Mouse (Mus musculus): Measurements from ENCODE around the gene Gm9376. TPM values are rescaled to one million over a fixed set of nuclear protein-coding genes. Genes with fewer than 3 reads are reported as not detected.

Gm9376 gene
- total RNA-seq, 1 experiment from 2014 or later: not detected

DNA sequence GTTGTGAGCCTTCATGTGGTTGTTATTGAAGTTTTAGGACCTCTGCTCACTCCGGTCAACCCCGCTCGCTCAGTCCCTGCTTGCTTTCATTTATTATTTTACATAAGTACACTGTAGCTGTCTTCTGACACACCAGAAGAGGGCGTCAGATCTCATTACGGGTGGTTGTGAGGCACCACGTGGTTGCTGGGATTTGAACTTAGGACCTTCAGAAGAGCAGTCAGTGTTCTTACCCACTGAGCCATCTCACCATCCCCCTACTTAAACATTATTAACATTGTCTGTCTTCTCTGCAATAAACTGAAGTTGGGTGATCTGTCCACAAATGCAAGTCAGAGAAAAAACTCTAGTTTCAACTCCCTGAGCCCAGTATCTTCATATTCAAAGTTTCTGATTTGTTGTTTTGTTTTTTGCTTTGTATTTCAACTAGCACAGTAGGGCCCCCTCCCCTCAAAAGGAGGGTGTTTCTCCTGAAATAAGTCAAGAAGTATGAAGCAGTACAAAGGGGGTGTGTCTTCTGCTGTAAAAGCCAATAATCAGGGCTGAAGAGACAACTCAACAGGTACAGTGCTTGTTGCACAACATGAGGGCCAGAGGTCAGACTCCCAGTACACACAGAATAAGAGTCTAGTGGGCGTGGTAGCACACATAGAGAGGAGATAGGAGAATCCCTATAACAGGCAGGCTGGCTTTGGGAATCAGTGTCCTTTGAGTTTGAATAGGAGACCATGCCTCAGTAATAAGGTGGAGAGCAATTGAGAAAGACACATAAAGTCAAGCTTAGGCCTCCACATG lies 11.1 kb downstream of the Gm9376 start:
- no peak for ATAC-seq (replicated peaks; ENCODE audit: low read depth, poor library complexity, severe bottlenecking)

DNA sequence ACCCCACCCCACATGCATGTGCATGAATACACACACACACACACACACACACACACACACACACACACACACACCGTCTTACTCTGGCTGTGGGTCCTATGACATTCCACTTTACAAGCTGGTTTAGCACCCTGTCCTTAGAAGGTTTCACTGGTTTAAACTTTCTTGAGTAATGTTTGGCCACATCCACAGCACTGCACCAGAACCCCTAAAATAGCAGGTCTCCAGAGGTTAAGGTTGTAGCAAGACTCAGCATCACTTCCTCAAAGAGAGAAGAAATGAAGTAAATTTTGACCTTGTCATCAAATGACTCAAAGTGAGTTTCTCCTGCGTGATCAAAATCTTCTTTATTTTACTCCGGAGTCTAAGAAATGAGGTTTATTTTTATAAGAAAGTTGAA lies 15.5 kb downstream of the Gm9376 start:
- no peak for ATAC-seq (replicated peaks; ENCODE audit: low read depth, poor library complexity, severe bottlenecking)

DNA sequence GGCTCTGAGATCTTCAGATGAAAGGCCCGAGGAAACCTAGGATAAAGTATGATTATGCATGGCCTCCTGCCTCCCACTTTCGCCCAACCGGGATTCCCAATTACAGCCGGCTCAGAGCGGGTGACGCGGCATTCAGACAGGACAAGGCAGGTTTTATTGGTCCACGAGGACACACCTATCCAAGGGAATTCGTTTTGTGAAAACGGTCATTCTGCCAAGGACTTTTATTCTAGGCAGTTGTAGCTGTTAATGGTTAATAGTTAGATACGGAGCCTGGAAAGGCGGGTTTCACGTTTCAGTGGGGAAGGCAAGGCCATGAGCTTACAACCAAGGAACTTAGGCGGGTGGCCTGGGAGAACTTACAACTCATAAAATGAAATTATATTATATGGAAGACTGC lies 16.2 kb downstream of the Gm9376 start:
- ATAC-seq (replicated peaks; ENCODE audit: low read depth, poor library complexity, severe bottlenecking): no peak

DNA sequence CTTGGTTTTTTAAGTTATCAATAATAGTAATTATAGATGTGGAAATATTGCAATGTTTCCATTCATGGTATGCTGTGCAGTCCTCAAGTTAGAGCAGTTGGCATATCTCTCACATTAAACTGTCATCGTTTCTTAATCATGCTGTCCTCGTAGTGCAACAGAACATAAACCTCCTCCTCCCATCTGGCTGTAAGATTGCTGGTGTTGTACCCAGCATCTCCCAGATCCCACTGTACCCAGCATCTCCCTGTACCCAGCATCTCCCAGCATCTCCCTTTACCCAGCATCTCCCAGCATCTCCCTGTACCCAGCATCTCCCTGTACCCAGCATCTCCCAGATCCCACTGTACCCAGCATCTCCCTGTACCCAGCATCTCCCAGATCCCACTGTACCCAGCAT lies 19.3 kb downstream of the Gm9376 start:
- ATAC-seq (replicated peaks; ENCODE audit: low read depth, poor library complexity, severe bottlenecking): no peak

DNA sequence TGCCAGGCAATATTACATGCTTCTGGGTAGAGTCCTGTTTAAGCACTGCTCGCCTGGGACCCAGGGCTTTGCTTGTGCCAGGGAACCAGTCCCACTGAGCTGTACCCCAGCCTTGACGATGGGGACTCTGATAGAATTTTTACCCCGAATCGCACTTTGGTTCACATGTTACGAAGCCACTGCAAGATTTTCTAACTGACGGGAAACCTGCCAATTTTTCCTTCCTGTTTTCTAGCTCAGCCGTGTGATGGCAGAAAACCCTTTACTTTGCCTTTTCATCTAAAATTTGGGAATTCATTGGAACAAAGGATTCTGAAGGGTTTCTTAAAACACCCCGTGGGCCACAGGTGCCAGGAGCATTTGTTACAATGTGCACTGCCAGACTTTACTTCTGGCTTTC lies 22.4 kb downstream of the Gm9376 start:
- no peak for ATAC-seq (replicated peaks; ENCODE audit: low read depth, poor library complexity, severe bottlenecking)

DNA sequence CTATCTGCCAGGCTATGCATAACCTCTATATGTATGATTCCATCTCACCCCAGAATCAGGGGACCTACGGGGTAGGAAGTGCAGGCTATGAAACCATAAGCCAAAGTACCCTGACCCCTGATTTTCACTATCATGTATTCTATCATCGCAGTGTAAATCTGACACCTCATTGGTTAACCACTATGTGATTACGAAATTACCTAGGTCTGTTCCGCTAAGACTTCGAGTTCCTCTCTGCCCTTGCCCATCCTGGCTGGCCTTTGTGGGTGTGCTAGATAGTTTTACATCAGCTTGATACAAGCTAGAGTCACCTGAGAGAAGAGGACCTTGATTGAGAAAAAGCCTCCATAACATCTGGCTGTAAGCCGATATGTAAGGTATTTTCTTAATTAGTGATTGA lies 23.2 kb downstream of the Gm9376 start:
- peak; percentile 84 for ATAC-seq (replicated peaks; ENCODE audit: low read depth, poor library complexity, severe bottlenecking)

DNA sequence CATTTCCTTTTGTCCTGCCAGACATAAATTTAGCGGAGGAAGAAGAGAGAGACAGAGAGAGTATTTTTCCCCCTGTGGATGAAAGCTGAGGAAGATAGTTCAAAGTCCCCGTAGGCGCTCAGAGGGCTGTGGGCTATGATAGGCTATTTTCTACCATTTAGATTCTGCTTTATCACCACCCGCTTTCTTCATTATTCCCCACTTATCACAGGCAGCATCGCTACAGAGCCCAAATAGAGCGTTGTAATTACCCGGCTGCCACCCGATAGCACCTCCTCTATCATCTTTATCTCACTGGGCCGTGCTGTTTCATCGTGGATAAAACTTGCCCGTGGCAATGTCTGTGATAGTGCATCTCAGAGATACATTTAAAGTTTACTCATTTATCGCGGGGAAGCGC lies 35.8 kb downstream of the Gm9376 start:
- ATAC-seq (replicated peaks; ENCODE audit: low read depth, poor library complexity, severe bottlenecking): no peak

DNA sequence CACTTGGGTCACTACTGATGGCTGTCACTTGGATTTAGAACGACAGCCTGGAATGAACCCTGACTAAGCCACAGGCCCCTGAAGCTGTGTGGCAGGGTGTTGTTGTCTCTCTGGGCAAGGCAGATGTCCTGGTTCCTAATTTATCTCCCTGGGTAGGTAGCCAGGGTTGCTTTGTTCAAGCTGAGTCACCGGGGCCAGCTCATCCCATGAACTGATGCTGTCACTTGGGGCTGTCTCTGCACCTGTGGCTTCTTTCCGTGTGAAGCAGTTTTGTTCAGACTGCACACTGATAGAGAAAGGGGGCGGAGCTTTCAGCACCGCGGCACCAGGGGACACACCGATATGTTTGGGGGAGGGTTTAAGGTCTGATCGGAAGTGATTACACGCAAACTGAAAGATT lies 37.8 kb downstream of the Gm9376 start:
- ATAC-seq (replicated peaks; ENCODE audit: low read depth, poor library complexity, severe bottlenecking): no peak

DNA sequence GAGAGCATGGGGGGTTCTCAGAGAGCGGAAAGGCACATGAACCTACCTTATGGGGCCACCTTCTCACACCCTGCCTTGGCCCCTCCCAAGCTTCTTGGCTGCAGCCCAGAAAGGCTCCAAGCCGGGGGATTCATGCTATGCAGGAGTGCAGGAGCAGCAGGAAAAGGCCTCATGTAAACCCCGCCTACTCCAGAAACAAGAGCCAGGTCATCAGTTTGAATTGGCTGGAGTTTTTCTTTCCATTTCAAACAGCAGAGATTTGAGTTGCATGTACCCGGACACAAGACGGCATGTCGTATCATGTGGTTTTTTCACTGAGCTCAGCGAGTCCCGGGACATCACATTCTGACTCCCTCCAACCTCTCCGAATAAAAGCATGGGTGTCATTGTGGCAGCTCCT lies 39.2 kb downstream of the Gm9376 start:
- ATAC-seq (replicated peaks; ENCODE audit: low read depth, poor library complexity, severe bottlenecking): no peak

DNA sequence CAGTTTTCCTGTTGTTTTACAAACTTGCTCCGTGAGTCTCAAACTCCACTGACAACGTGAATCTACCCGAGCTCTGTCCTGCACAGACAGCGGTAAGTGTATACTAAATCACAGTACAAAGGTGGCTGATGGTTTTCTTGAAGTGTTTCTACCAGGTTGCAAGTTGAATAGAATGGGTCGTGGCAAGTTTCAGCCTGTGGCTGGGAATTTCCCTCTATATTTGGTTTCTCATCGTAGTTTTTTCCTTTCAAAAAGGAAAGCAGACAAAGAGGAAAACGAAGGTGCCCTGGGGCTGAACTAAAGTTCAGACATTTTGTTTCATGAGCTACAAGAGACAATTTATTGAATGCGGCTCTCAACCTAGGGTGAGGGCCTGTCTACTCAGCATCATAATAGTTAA lies 40.3 kb downstream of the Gm9376 start:
- no peak for ATAC-seq (replicated peaks; ENCODE audit: low read depth, poor library complexity, severe bottlenecking)

DNA sequence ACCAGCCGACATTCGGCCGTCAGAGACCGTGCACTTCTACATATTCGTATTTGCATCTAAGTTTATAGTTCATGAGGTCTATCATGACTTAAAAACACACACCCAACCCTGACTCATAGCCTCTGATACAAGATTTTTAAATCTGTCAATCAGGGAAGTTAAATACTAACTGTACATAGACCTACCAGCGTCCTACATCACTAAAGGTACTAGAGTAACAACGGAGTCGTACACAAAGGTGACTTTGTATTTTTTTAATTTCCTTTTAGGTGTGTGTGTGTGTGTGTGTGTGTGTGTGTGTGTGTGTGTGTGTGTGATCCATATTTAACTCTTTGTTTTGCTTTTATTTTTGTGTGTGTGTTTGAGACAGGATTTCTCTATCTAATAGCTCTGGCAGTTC lies 44.9 kb downstream of the Gm9376 start:
- ATAC-seq (replicated peaks; ENCODE audit: low read depth, poor library complexity, severe bottlenecking): no peak

DNA sequence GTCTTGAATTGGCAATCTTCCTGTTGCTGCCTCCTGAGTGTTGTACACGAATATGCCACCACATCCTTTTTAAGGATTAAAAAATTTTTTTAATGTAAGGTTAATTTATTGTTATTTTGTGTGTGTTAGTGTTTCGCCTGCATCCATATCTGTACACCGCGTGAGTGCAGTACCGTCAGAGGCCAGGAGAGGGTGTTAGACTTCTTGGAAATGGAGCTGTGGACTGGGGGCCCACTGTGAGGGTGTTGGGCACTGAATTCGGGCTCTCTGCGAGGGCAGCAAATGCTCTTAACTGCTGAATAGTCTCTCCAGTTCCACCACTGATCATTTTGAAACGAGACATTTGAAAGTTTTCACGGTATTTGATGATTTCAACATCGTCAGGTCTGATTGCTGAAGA lies 45.9 kb downstream of the Gm9376 start:
- no peak for ATAC-seq (replicated peaks; ENCODE audit: low read depth, poor library complexity, severe bottlenecking)

DNA sequence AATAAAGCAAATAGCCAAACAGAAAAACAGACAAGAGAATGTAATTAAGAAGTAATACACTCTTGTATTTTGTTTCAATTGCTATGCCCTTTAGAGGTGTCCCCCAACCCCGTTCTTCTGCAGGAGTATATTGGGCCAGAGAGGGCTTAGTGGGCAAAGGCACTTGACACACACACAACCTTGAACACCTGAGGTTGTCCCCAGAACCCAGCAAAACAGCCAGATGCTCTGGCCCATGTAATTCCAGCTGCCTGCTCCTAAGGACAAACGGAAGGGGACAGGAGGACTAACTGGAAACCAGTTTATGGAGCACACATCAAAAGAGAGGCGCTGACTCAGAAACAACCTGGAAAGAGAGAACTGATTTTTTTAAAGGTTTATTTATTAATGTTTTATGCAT lies 47.2 kb downstream of the Gm9376 start:
- ATAC-seq (replicated peaks; ENCODE audit: low read depth, poor library complexity, severe bottlenecking): no peak

DNA sequence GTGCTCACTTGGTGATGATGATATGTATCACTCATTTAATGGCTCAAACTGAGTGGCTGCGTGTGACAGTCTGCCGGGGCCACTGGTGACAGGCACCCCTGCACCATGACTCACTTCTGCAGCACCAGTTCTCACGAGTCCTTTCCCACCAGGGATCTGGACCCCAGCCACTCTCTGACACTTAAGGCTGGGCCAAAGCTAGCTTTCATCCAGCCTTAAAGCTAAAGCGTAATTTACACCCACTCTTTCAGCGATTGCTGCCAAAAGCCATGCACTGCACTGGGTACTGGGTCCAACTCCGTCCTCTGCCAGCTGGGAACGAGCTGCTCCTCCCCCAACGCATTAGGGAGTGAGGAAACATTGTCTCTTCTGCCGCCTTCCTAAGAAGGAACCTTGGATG lies 50.5 kb downstream of the Gm9376 start:
- ATAC-seq (replicated peaks; ENCODE audit: low read depth, poor library complexity, severe bottlenecking): no peak

Other genes with a start within 250 kb of the Gm9376 start
- 0.27 TPM in 1 of 2 replicates, not detected in the other for gene Dct, start 214.7 kb upstream of the Gm9376 start, total RNA-seq (2017)
- 12.1 and 14.5 TPM in 2 replicates for gene Tgds, start 134.2 kb upstream of the Gm9376 start, total RNA-seq (2017)
- gene Gpr180, start 129.8 kb upstream of the Gm9376 start, total RNA-seq (2017): 6.5 and 11.1 TPM in 2 replicates
- not detected in 2 replicates for gene Sox21, start 29.9 kb upstream of the Gm9376 start, total RNA-seq (2017)